Mouse (Mus musculus) olfactory bulb, adult 2 months (tissue): Measurements from ENCODE around the gene Ptcra.

Source experiments
- CTCF ChIP-seq: fragments of 200-500 bp; IDR thresholded peaks from 2 replicates; pipeline ENCODE4 v1.5.1; 2012; ENCODE audit warnings: low read depth, mild to moderate bottlenecking, low read length, moderate library complexity; ENCODE audit not compliant: insufficient read depth
- POLR2A ChIP-seq: fragments of 200-500 bp; IDR thresholded peaks from 2 replicates; pipeline ENCODE4 v1.6.1; 2012; ENCODE audit warnings: mild to moderate bottlenecking, low read depth, low read length, moderate library complexity; ENCODE audit not compliant: insufficient read depth

- TF ChIP-seq CTCF: no peak
- TF ChIP-seq POLR2A: no peak
Observed at GRCm38 (mm10) chr17:46721077-46721476, 42.4 kb downstream of the Ptcra start.
